Mouse (Mus musculus) neural tube, embryonic 13.5 days (tissue): ENCODE results near the gene Krtcap3. TPM values are rescaled to one million over a fixed set of nuclear protein-coding genes. Genes with fewer than 3 reads are reported as not detected.
A peak's percentile ranks its signal among the peaks of the same experiment; 100 is the strongest.

Source experiments
- ATAC-seq: fragments of 200-750 bp; cut with Nextera tagmentation; 2 replicates; pipeline ENCODE4 v1.8.0; 2017; ENCODE audit warnings: low read depth, mild to moderate bottlenecking, moderate TSS enrichment, moderate library complexity
- H3K27ac ChIP-seq: fragments of 300-500 bp; sonication (generic); replicated peaks from 2 replicates; pipeline ENCODE4 v1.5.1; 2015; ENCODE audit warnings: moderate library complexity, mild to moderate bottlenecking, inconsistent platforms
- H3K27me3 ChIP-seq: fragments of 300-500 bp; sonication (generic); 2 replicates; pipeline ENCODE4 v1.6.1; 2015; ENCODE audit warnings: mild to moderate bottlenecking, inconsistent platforms
- H3K36me3 ChIP-seq: fragments of 300-500 bp; sonication (generic); 2 replicates; pipeline ENCODE4 v1.6.1; 2015; ENCODE audit warnings: mild to moderate bottlenecking, inconsistent platforms
- H3K4me1 ChIP-seq: fragments of 300-500 bp; sonication (generic); replicated peaks from 2 replicates; pipeline ENCODE4 v1.6.1; 2015; ENCODE audit warnings: inconsistent platforms
- H3K4me2 ChIP-seq: fragments of 300-500 bp; sonication (generic); 2 replicates; pipeline ENCODE4 v1.6.1; 2015; ENCODE audit warnings: inconsistent platforms, mild to moderate bottlenecking, moderate library complexity
- H3K4me3 ChIP-seq: fragments of 300-500 bp; sonication (generic); 2 replicates; pipeline ENCODE4 v1.5.1; 2015; ENCODE audit warnings: mild to moderate bottlenecking, inconsistent platforms
- H3K9ac ChIP-seq: fragments of 300-500 bp; sonication (generic); 2 replicates; pipeline ENCODE4 v1.6.1; 2015; ENCODE audit warnings: moderate library complexity, mild to moderate bottlenecking, inconsistent platforms
- H3K9me3 ChIP-seq: fragments of 300-500 bp; sonication (generic); 2 replicates; pipeline ENCODE4 v1.6.1; 2016; ENCODE audit warnings: inconsistent platforms
- WGBS: fragments of 180-500 bp; shearing (Covaris S2); methylation state at CpG from one replicate; pipeline ENCODE4 v1.1.7; 2015; 5-methylcytosine and 5-hydroxymethylcytosine counted together
- polyA plus RNA-seq: library from polyadenylated mRNA; unstranded; fragments of >200 nt; fragmentation: Nextera tagmentation; extraction: Ambion mirVana; gene quantifications from 2 replicates; pipeline ENCODE4 v1.2.1, GENCODE M21; 2015

Krtcap3 gene
- polyA plus RNA-seq, 1 experiment from 2014 or later: 4.7 TPM

- H3K9ac ChIP-seq: peak overlapping the region; percentile 96
- no peaks in the 10 kb centered on the region for H3K9me3 ChIP-seq
- peak overlapping the region; percentile 75 for H3K4me3 ChIP-seq
- peak overlapping the region; percentile 94 for H3K27ac ChIP-seq
- no peaks in the 10 kb centered on the region for H3K36me3 ChIP-seq
- peak; percentile 33; the same call in 1 of the 2 replicates for ATAC-seq
- peak overlapping the region; percentile 82 for H3K4me2 ChIP-seq
- H3K27me3 ChIP-seq: no peaks in the 10 kb centered on the region
- H3K4me1 ChIP-seq: peaks cover 29% of the 10 kb centered on the region
- 12% methylated on average over 11 of the region's 11 CpGs for WGBS
These were observed 30.1 kb upstream of the Krtcap3 start for GRCm38 (mm10) chr5:31221304-31221945.

- no peak for ATAC-seq
- H3K4me1 ChIP-seq: peaks cover 29% of the 10 kb centered on the region
- H3K9ac ChIP-seq: no peak overlapping the region
- no peak overlapping the region for H3K4me2 ChIP-seq
- no peaks in the 10 kb centered on the region for H3K9me3 ChIP-seq
- 96% methylated on average over 9 of the region's 9 CpGs for WGBS
- no peak overlapping the region for H3K27ac ChIP-seq
- H3K36me3 ChIP-seq: no peaks in the 10 kb centered on the region
- H3K4me3 ChIP-seq: no peak overlapping the region
- H3K27me3 ChIP-seq: no peaks in the 10 kb centered on the region
These were observed 28.8 kb upstream of the Krtcap3 start for GRCm38 (mm10) chr5:31222696-31223095.

GRCm38 (mm10) chr5:31226641-31227040, 24.9 kb upstream of the Krtcap3 start:
- no peak for ATAC-seq
- no peak overlapping the region for H3K4me3 ChIP-seq
- peaks cover 7% of the 10 kb centered on the region for H3K4me1 ChIP-seq
- H3K9me3 ChIP-seq: no peaks in the 10 kb centered on the region
- no peak overlapping the region for H3K27ac ChIP-seq
- WGBS: 73% methylated on average over 1 of the region's 1 CpGs
- no peak overlapping the region for H3K4me2 ChIP-seq
- no peaks in the 10 kb centered on the region for H3K36me3 ChIP-seq
- no peak overlapping the region for H3K9ac ChIP-seq
- no peaks in the 10 kb centered on the region for H3K27me3 ChIP-seq

- peaks cover 23% of the 10 kb centered on the region for H3K36me3 ChIP-seq
- H3K9ac ChIP-seq: peak within 1 kb of the TSS; percentile 91
- H3K4me2 ChIP-seq: peak within 1 kb of the TSS; percentile 86
- peak; percentile 99 for ATAC-seq
- peak within 1 kb of the TSS; percentile 97 for H3K27ac ChIP-seq
- 1% methylated on average over 84 of the region's 103 CpGs for WGBS
- no peaks in the 10 kb centered on the region for H3K9me3 ChIP-seq
- H3K4me1 ChIP-seq: peaks cover 18% of the 10 kb centered on the region
- no peaks in the 10 kb centered on the region for H3K27me3 ChIP-seq
- H3K4me3 ChIP-seq: peak within 1 kb of the TSS; percentile 81
These were observed 10.6 kb upstream of the Krtcap3 start, which contains the start of the genes Nrbp1 and Gm9970 for GRCm38 (mm10) chr5:31240637-31241521. TSS of gene Nrbp1 (plus strand) at chr5:31240864. TSS of gene Gm9970 (minus strand) at chr5:31241232.

- Histone ChIP-seq H3K4me2 (peak overlapping the region; percentile 86), H3K4me1 (peaks cover 18% of the 10 kb centered on the region), H3K27me3 (no peaks in the 10 kb centered on the region), H3K27ac (peak overlapping the region; percentile 97), H3K9me3 (no peaks in the 10 kb centered on the region), H3K9ac (peak overlapping the region; percentile 91), H3K36me3 (peaks cover 30% of the 10 kb centered on the region), H3K4me3 (peak overlapping the region; percentile 81)
- ATAC-seq: no peak; the same call in none of the 2 replicates
- 1% methylated on average over 13 of the region's 13 CpGs for WGBS
These were observed 9.9 kb upstream of the Krtcap3 start for GRCm38 (mm10) chr5:31241522-31242034.

- H3K27ac ChIP-seq: peak overlapping the region; percentile 97; the same call in 1 of the 2 replicates
- ATAC-seq: no peak
- H3K27me3 ChIP-seq: no peaks in the 10 kb centered on the region
- peaks cover 18% of the 10 kb centered on the region for H3K4me1 ChIP-seq
- H3K36me3 ChIP-seq: peaks cover 36% of the 10 kb centered on the region
- 29% methylated on average over 10 of the region's 10 CpGs for WGBS
- H3K9ac ChIP-seq: peak overlapping the region; percentile 91
- H3K4me3 ChIP-seq: peak overlapping the region; percentile 81
- peak overlapping the region; percentile 86 for H3K4me2 ChIP-seq
- H3K9me3 ChIP-seq: no peaks in the 10 kb centered on the region
These were observed 9.3 kb upstream of the Krtcap3 start for GRCm38 (mm10) chr5:31242191-31242590.

GRCm38 (mm10) chr5:31250716-31251115, 775 bp upstream of the Krtcap3 start:
- 78% methylated on average over 4 of the region's 4 CpGs for WGBS
- Histone ChIP-seq H3K4me1 (peaks cover 11% of the 10 kb centered on the region), H3K36me3 (peaks cover 98% of the 10 kb centered on the region), H3K27ac (no peak overlapping the region), H3K4me2 (no peak overlapping the region), H3K9ac (no peak overlapping the region), H3K27me3 (no peaks in the 10 kb centered on the region), H3K4me3 (no peak overlapping the region), H3K9me3 (no peaks in the 10 kb centered on the region)
- ATAC-seq: 0 out of 2 replicates have a peak, but pooled peaks have one; percentile 28

GRCm38 (mm10) chr5:31252151-31252550, 660 bp downstream of the Krtcap3 start:
- H3K27ac ChIP-seq: no peak overlapping the region
- WGBS: 47% methylated on average over 10 of the region's 10 CpGs
- H3K36me3 ChIP-seq: peaks cover 95% of the 10 kb centered on the region
- no peaks in the 10 kb centered on the region for H3K27me3 ChIP-seq
- no peak overlapping the region for H3K4me2 ChIP-seq
- peak overlapping the region; percentile 38; the same call in 1 of the 2 replicates for H3K9ac ChIP-seq
- peaks cover 11% of the 10 kb centered on the region for H3K4me1 ChIP-seq
- no peaks in the 10 kb centered on the region for H3K9me3 ChIP-seq
- peak overlapping the region; percentile 7; the same call in 1 of the 2 replicates for H3K4me3 ChIP-seq
- peak; percentile 15; the same call in 1 of the 2 replicates for ATAC-seq

GRCm38 (mm10) chr5:31252795-31253545, 1.5 kb downstream of the Krtcap3 start:
- no peak overlapping the region for H3K4me3 ChIP-seq
- peaks cover 11% of the 10 kb centered on the region for H3K4me1 ChIP-seq
- no peak overlapping the region for H3K9ac ChIP-seq
- no peaks in the 10 kb centered on the region for H3K27me3 ChIP-seq
- H3K36me3 ChIP-seq: peaks cover 95% of the 10 kb centered on the region
- no peak overlapping the region for H3K4me2 ChIP-seq
- H3K9me3 ChIP-seq: no peaks in the 10 kb centered on the region
- no peak overlapping the region for H3K27ac ChIP-seq
- 85% methylated on average over 16 of the region's 16 CpGs for WGBS
- no peak for ATAC-seq

- Histone ChIP-seq H3K9me3 (no peaks in the 10 kb centered on the region), H3K27ac (no peak overlapping the region), H3K36me3 (peaks cover 92% of the 10 kb centered on the region), H3K4me3 (no peak overlapping the region), H3K4me1 (peaks cover 11% of the 10 kb centered on the region), H3K4me2 (no peak overlapping the region), H3K9ac (no peak overlapping the region), H3K27me3 (no peaks in the 10 kb centered on the region)
- ATAC-seq: no peak
- 94% methylated on average over 8 of the region's 8 CpGs for WGBS
These were observed 2.3 kb downstream of the Krtcap3 start for GRCm38 (mm10) chr5:31253806-31254205.

GRCm38 (mm10) chr5:31254452-31254851, 3.0 kb downstream of the Krtcap3 start:
- ATAC-seq: no peak
- H3K27ac ChIP-seq: no peak overlapping the region
- H3K36me3 ChIP-seq: peaks cover 91% of the 10 kb centered on the region
- no peaks in the 10 kb centered on the region for H3K27me3 ChIP-seq
- peaks cover 11% of the 10 kb centered on the region for H3K4me1 ChIP-seq
- no peaks in the 10 kb centered on the region for H3K9me3 ChIP-seq
- 83% methylated on average over 7 of the region's 7 CpGs for WGBS
- H3K9ac ChIP-seq: no peak overlapping the region
- H3K4me2 ChIP-seq: no peak overlapping the region
- H3K4me3 ChIP-seq: no peak overlapping the region
